Mouse (Mus musculus) heart, adult 9 months (tissue): Measurements from ENCODE around the gene Cdh5.
"Not testable (repeated sequence)": the region's sequence is repeated elsewhere in the genome, so short reads cannot be mapped to it uniquely, and the experiment has no call there.

Experiments
- DNase-seq, 2 experiments: peaks; one replicate each; pipeline ENCODE4 v3.0.0; 2022; ENCODE audit warnings: low spot score in 2 of 2

Cdh5 gene

DNA sequence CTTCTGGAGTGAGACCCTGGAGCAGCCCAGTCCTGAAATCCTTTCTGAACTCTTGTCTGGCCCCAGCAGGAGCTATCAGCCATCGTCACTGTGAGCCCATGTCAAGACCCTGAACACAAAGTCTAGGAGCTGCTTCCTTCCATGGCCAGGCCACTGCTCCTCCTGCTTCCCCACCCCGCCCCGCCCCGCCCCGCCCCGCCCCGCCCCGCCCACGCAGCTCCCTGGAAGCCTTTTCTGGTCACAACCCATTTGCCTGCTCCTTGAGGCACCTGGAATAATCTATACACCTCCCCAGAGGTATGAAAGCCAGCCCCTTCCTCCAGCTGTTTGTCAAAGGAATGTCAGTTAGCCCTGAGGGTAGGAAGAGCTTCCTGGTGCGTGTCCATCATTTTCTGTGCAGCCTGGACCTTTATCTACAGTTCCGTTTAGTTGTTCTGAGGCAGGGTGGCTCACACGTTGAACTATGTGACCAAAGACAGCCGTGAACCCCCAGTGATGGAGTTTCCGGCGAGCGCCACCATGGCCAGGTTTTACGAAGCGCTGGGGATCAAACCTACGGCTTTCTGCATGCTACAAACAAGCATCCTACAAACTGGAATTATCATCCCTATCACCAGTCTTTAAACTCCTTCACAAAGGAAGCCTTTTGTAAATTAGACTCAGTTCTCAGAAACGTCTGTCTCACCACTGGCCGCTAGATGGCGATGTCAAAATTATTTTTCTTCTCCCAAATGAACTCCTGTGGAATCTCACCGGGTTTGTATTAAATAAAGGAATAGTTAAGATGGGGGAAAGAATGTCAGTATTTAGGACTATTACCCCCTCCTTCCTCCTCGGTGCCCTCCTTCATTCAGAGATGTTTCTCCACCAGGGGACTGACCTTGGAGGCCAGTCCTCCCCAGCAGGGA lies 10.2 kb upstream of the Cdh5 start:
- not testable (repeated sequence) for DNase-seq

DNA sequence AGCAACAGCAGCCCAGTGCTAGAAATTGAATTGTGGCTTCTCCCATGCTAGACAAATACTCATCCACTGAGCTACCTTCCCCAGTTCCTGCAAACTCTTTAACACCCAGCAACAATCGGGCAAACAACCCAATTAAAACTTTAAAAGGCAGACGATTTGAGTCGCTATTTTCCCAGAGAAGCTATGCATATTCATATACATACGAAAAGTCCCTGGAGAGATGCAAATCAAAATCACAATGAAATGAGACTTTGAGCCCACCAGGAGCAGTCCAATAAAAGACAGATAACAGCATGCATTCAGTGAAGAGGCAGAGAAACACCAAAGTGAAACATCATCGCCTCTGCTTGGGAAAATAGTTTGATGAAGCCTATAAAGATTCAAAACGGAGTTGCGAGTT lies 8.1 kb upstream of the Cdh5 start:
- no peak for DNase-seq

DNA sequence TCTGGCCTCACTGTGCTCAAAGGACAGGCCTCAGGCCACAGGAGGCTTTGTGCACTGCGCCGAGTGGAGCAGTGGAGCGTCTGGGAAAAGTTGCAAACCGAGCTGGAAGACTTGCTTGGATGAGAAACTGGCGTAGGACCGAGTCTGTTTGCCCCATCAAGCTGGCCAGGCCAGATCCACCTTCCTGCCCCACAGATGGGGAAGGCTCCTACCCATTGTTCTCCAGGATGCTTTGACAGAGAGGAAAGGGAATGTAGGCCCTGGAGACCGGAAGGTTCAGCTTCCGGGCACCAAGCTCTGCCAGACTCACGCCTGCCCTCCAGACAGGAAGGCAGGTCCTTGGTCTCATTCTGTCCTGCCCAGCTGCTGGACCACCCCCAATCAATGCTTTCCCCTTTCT lies 5.8 kb upstream of the Cdh5 start:
- DNase-seq: peak; percentile 58 to 83

DNA sequence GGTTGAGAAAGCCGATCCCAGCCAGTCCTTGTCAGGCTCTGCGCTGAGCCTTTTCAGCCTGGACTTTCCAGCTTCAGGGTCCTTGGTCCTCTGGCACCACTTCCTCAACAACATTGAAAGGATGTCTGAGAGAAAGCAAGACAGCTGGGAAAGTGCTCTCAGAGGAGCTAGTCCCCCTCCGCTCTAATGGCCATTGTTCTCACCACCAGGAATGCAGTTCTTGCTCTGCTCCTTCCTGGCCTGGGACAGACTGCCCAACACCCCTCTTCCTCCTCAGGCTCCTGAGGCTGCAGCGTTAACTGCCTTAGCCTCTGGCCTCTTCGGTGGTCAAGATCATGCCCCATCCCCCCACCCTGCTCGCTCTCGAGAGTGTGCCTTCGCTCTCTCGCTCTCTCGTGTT lies 4.8 kb upstream of the Cdh5 start:
- peak; percentile 60 to 88 for DNase-seq

DNA sequence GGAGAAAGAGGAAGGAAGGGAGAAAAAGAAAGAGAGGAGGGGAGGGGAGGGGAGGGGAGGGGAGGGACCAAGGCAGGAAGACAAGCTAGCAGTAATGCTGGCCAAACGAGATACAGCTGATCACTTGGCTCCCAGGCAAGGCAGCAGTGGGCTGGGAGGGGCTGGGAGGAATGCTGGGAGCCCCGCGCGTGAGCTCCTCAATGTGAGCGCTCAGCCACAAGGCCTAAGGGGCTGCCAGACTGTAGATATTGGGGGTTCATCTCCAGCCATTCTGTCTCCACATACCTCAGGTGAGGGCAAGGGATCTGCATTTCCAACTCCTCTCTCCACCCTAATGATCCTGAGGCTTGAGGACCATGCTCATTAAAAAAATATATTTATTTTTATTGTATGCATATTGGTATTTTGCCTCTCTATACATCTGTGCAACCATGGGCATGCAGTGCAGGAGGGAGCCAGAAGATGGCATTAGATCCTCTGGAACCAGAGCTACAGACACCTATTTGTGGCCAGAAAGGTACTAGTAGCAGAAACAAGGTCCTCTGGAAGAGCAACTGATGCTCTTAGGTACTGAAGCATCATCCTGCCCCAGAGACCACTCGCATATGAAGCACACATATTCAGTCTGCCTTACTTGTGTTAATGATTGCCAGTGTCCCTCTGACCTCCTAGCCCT lies 2.6 kb upstream of the Cdh5 start:
- no peak for DNase-seq

DNA sequence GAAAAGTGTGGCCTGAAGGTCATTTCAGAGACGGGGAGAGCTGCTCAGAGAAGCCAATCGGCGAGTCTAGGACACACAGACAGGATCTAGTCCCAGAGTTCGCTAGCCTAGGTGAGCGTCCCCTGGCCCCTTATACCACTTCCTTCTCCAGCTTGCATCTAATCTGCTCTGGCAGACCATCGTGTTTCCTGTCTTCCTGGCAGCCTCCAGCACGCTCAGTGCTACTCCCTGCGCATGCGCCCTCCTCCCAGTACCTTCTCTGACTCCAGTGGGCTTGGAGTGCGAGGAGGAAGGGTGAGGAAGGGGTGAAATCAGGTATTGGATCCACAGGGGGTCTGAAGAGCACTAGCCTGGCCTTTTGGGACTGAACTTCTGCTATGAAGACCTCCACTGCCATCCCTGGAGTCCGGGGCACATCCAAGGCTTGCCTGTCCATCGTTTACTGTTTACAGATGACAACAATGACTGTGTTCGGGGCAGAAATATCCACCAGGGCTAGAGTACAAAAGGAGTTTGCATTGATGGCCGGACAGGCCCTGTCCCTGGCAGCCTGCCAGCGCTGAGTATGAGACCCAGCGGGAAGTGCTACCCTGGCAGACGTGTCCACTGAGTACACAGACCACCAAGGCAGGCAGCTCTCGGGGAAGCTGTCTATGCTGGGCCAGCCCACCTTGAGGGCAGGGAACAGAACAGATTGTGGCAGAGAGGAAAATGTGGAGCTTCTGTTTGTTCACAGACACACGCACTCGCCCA lies 1.9 kb upstream of the Cdh5 start:
- DNase-seq: peak; percentile 49 to 67

DNA sequence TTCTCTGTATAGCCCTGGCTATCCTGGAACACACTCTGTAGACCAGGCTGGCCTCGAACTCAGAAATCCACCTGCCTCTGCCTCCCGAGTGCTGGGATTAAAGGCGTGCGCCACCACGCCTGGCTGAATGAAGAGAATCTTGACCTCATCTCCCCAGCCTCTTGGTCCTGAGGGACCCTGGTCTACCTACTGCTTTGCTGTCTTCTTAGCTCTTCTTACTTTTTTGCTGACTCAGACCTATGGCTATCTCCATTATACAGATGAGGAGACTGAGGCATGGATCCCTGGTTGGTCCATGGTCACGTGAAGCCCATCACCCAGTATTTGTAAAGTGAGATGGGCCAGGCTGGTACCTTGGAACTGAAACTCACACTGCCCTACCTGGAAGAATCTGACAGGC lies 701 bp upstream of the Cdh5 start:
- not testable (repeated sequence) for DNase-seq

DNA sequence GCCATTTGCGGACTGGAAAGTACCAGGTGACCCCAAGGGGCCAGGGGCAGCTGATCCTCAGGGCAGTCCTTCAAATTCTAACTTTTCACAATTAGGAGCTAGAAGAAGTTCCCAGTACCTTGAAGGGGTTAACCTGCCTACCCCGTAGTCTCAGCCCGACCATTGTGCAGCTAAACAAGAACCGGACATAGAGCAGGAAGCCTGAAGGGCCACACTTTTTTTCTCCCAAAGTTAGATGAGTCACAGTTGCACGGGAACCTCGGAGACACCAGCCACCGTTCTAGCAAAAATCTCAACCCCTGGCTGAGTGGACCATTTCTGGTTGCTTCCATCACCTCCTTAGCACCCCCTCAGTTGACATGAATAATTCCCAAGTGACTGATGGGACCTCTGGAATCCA lies 2.0 kb downstream of the Cdh5 start:
- peak; percentile 35 to 61 for DNase-seq

DNA sequence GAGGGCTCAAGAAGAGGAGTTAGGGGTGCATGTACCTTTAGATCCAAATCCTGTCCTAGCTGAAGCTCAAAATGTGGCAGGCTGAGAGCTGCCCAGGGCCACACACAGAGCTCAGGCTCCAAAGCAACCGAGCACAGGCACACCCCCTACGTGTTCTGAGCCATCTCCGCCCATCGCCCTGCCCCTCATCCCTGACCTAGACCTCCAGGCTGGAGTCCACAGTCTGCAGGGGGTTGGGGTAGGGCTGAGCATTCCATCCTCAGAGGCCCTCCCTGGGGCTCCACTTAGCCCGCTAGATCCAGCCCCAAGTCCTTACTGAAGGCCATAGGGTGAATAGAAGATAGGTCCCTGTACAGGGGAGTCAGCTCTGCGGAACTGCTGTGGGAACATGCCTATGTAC lies 4.3 kb downstream of the Cdh5 start:
- DNase-seq: no peak

DNA sequence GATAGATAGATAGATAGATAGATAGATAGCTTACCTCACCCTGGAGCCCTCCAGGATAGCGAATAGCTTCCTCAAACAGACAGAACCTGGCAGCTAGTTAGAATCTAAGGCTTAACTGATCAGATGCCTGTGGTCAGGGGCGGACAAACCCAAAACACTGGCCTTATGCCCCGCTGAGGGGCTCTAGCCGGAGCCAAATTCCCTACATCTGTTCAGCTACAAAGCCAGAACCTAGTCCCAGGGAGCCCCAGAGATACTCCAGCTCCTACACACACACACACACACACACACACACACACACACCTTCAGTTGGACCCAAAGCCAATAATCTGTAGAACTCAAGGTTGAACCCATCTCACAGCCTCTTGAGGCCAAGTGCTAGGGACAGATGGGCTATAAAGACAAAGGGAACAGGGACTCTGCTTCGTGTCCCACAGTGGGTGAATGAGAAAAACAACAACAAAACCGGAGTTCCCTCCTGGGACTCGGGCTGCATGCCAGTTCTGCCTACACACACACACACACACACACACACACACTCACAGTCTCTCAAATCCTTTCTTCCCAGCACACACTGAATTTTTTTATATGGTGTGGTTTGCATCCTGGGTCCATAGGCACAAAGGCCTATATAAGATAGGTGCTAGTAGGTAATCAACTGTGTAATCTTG lies 5.0 kb downstream of the Cdh5 start:
- DNase-seq: no peak

DNA sequence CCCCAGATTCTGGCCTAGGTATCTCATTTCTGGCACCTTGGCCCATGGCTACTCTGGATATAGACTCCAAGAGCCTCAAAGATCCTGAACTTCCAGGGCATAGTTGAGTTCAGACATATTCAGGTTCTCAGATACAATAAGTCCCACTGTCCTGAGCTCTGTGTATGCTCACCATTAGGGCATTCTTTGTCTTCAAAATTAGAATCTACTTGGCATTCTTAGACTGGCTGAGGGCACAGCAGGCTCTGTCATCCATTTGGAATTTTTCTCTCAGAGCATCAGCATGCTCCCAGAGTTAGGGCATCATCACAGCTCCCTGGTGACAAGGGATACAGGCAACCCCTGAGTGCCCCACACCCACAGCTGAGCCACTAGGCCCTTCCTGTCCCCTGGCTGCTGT lies 5.7 kb downstream of the Cdh5 start:
- no peak for DNase-seq

DNA sequence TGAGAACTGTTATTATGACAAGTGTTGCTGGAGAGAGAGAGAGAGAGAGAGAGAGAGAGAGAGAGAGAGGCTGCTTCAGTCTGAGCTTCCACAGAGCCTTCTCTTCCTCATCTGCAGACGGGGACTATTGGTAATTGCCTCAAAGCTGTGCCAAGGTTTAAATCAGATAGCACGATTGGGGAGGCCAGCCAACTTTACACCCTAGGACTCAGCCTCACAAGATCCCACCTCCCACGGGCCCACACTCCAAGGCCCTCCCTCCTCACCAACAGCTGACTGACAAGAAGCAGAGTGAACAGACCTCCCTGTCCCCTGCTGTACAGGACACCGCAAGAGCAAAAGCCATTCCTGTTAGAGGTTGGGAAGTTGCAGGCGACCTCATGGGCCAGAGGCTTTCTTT lies 6.6 kb downstream of the Cdh5 start:
- no peak for DNase-seq

DNA sequence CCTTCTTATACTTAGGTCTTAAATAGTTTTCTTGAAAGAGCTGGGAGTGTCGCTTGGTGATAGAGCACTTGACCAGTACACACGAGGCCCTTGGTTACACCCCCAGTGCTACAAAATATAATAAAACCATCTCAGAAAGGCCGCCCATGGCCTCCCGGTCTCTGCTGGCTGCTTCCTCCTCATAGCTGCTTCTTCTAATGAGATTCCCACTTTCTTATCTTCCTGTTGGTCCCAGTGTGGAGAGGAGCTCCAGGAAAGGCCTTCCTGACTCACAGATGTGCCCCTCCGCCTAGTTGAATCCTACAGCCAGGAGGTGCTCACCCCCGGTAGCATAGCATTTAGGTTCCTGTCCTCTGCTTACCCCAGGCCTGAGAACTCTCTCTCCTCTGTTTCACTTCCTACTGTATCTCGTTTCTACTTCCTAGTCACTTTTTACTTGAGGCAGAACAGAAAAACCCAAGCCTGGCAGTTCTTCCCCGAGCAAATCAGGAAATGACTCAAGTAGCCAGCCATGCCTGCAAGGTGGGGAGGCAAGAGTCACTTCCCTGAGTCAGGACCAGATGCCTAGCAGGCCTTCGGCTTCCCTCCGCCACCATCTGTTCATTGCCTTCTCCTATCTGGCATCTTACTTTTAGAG lies 9.2 kb downstream of the Cdh5 start:
- peak; percentile 44 to 66 for DNase-seq

DNA sequence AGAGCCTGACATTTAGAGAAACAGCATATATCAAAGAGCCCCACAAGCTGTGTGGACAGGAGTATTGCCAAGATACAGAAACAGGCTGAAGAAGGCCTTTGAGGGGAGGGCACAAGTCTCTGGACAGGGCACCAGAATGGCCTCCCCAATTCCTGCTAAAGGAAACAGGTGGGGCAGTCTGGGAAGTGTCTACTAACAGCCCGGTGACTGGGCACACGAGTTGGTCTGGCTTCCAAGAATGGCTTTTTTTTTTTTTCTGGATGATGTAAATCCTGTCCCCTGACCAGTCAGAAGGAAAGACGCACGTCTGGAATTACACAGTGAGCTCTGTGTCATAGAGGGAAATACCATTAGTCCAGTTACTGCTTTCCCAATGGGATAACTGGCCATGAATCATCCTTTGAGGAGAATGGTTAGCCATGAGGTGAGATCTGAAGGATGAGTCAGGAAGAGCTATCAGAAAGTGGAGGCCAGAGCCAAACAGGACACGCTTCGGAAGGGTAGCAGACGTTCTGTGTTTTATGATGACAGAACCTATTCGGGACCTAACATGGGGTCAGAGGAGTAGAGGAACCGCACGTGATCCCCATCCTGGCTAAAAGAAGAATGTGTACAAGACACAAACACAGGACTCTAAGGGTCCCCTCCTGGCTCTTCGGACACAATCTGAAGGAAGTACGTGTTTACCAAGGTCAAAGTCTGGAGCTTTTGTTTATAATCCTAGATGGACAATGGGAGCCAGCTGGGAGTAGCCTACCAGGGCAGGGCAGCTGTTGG lies 20.4 kb downstream of the Cdh5 start:
- no peak for DNase-seq

DNA sequence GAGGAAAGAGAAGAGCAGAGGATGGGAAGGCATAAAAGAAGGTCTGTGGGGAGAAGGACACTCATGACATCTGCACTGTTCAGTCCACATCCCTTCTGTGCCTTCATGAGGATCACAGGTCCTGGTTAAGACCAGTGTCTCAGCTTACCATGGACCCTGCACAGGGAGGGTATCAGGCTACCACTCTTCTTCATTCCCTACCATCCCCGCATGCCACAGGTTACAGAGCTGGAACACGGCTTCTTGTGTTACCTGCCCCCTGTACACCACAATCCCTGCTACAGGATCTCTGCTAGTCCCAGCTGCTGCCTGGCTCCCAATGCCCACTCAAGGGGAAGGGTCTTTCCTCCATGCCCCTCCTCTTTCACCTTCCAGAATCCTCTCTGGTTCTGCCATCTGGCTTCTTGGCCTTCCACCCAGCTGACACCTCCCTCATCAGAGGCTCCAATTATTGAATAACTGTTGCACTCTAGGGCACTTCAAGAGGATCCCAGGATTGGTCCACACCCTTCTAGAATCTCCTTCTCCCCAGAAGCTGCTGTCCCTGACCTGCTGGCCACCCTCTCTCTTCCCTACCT lies 21.7 kb downstream of the Cdh5 start:
- no peak for DNase-seq

DNA sequence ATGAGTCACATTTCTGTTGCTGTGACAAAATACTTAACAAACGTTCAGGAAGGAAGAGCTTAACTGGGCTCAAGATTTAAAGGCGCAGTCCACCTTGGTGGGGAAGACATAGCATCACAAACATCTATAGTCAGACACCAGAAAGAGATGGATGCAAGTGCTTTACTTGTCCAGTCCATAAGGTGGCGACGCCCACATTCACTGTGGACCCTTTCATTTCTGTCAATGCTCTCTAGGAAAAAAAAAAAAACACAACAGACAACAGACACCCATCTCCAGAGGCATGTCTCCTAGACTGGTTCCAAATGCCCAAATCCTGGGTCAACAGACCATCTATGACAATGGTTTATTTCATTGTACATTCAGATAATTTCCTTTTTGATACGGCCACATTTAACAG lies 23.1 kb downstream of the Cdh5 start:
- no peak for DNase-seq

DNA sequence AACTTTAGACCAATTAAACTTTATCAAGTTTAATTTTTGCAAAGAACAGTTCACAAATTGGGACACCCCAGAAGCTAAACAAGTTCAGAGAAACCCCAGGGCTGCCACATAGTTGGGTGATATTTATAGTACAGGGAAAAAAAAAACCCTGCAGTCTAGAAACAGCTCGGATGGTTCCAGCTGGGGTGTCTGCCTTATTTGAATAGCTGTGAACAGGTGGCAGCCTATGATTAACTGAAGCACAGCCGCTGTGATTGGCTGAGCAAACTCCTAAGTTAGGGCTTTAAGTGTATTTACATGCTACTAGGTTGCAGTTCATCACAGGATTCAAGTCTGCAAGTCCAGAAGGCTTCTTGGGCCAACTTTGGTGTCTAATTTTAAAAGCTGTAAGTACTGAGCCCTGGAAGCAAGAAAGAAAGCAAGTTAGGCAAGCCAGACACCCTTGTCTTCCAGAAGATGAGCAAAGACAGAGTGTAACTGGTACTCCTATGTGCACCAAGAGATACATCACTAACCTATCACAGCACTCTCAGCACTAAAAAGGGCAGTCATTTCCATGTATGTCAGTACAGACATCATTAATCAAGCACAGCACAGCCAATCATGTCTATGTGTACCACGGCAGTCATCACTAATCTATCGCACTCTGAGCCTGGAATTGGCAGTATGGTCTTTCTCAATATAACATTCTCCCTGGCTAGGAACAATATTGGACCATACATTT lies 25.9 kb downstream of the Cdh5 start:
- no peak for DNase-seq

DNA sequence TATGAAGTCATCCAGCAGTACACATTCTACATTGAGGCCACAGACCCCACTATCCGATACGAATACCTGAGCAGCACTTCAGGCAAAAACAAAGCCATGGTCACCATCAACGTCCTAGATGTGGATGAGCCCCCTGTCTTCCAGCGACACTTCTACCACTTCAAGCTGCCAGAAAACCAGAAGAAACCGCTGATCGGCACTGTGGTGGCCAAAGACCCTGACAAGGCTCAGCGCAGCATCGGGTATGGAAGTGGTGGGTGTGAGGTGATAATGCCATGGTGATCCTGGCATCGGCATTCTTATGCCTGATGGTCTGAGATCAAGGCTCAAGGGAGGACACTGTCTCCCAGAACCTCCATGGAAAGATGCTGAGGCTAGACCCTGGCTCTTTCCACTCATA lies 29.5 kb downstream of the Cdh5 start:
- no peak for DNase-seq

DNA sequence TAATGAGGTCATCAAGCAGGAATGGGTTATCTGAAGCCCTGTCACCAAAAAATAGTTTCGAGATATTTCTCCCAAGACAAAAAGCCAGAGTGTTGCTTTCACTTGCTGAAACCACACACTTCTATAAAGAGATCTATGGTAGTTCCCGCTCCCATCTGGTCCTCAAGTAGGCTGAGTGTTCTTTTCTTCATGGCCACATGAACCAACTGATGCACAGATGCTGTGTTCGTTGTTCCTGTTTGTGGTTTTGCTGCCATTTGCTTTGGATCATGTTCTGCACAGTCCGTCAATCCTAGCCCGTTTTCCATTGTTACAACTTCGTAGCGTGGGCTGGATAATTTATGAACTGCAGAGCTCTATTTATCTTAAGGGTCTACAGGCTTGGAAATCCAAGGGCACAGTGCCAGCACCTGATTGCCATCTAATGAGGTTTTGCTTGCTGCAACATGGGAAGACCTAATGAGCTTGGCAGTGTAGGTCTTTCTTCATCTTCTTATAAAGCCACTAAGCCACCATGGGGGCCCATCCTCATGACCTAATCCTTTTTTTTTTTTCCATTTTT lies 30.1 kb downstream of the Cdh5 start:
- no peak for DNase-seq
